Comparison of ENCODE assay signal across 17 mouse cellular contexts in the genomic region with DNA sequence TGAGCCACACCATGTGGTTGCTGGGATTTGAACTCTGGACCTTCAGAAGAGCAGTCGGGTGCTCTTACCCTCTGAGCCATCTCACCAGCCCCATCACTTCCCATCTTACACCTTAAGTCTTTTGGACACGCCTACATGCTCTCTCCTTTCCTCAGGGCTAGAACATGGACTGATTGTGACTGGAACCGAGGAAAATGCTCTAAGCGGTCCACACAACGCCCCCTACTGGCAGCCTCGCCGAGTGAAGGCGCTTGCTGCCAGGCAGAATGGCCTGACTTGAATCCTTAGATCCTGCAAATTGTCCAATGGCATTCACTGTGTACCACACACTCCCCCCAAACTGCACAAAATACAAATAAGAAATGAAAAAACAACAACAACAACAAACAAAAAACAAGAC. TPM values are rescaled to one million over a fixed set of nuclear protein-coding genes. Genes with fewer than 3 reads are reported as not detected.
DNase-seq lines count a peak whose midpoint lies in the region; ATAC-seq and TF ChIP-seq lines count a peak whose summit lies in the region.
"Had no signal": no experiment of that assay in that cellular context is flagged by ENCODE, and none has a peak within 500 bp of the region (broad histone marks: within the 10 kb centered on the region; RNA-seq: fewer than 3 reads in every experiment).

No protein-coding gene starts in this region.

- no peaks in the 10 kb centered on the region for H3K36me3 ChIP-seq in forebrain, embryonic 10.5 days (replicated peaks)
- no peaks in the 10 kb centered on the region for H3K36me3 ChIP-seq in forebrain, embryonic 13.5 days (ENCODE audit: poor library complexity, severe bottlenecking)
- no peaks in the 10 kb centered on the region for H3K36me3 ChIP-seq in liver, embryonic 14.5 days (replicated peaks; ENCODE audit: control insufficient read depth, insufficient read depth, low read depth)
- H3K36me3 ChIP-seq in liver, embryonic 11.5 days (ENCODE audit: control insufficient read depth, insufficient read depth, low read length) = no peaks in the 10 kb centered on the region
- H3K36me3 ChIP-seq in E14TG2a.4 (ENCODE audit: insufficient read depth, low read length) = no peaks in the 10 kb centered on the region
- H3K36me3 ChIP-seq: heart, embryonic 12.5 days; liver, embryonic 13.5 days had no signal

- TF ChIP-seq CTCF in liver, embryonic 14.5 days (IDR thresholded peaks at IDR 0.05; ENCODE audit: low read depth) = peak; percentile 39
- TF ChIP-seq CTCF in E14TG2a.4 (conservative IDR thresholded peaks at IDR 0.05; ENCODE audit: low read length) = peak; percentile 59

- no peak overlapping the region for H3K27ac ChIP-seq in forebrain, embryonic 10.5 days
- no peak overlapping the region for H3K27ac ChIP-seq in forebrain, embryonic 13.5 days
- H3K27ac ChIP-seq in liver, embryonic 14.5 days = no peak overlapping the region
- H3K27ac ChIP-seq in liver, embryonic 11.5 days (ENCODE audit: low read depth, low read length) = no peak overlapping the region
- H3K27ac ChIP-seq: liver, embryonic 13.5 days had no signal

- peaks cover 8% of the 10 kb centered on the region for H3K4me1 ChIP-seq in forebrain, embryonic 10.5 days
- H3K4me1 ChIP-seq in forebrain, embryonic 13.5 days = no peaks in the 10 kb centered on the region
- no peaks in the 10 kb centered on the region for H3K4me1 ChIP-seq in liver, embryonic 14.5 days (replicated peaks; ENCODE audit: control insufficient read depth in 2 of 2, insufficient read depth in 2 of 2, low read length in 1 of 2)
- no peaks in the 10 kb centered on the region for H3K4me1 ChIP-seq in liver, embryonic 11.5 days (replicated peaks; ENCODE audit: control insufficient read depth, insufficient read depth, low read length)
- H3K4me1 ChIP-seq in E14TG2a.4 (replicated peaks; ENCODE audit: low read depth, low read length) = peaks cover 7% of the 10 kb centered on the region; the same call in 1 of the 2 replicates
- H3K4me1 ChIP-seq: liver, embryonic 13.5 days had no signal

- no peaks in the 10 kb centered on the region for H3K27me3 ChIP-seq in forebrain, embryonic 10.5 days (ENCODE audit: poor library complexity, severe bottlenecking)
- no peaks in the 10 kb centered on the region for H3K27me3 ChIP-seq in forebrain, embryonic 13.5 days
- H3K27me3 ChIP-seq in liver, embryonic 14.5 days (ENCODE audit: control insufficient read depth, insufficient read depth, low read length) = no peaks in the 10 kb centered on the region
- H3K27me3 ChIP-seq in liver, embryonic 11.5 days (replicated peaks; ENCODE audit: control insufficient read depth, insufficient read depth, low read length) = no peaks in the 10 kb centered on the region
- H3K27me3 ChIP-seq in E14TG2a.4 (ENCODE audit: insufficient read depth, low read length) = no peaks in the 10 kb centered on the region
- H3K27me3 ChIP-seq: heart, embryonic 12.5 days; liver, embryonic 13.5 days had no signal

- no peak for ATAC-seq in forebrain, embryonic 13.5 days
- ATAC-seq in liver, embryonic 14.5 days (ENCODE audit: insufficient read depth) = no peak
- ATAC-seq in liver, embryonic 11.5 days (replicated peaks; ENCODE audit: low FRiP score) = no peak
- ATAC-seq in frontal cortex, adult (ENCODE audit: low TSS enrichment) = no peak
- ATAC-seq: inflammation-experienced regulatory T-cells, adult 6 months; lung, postnatal 0 days had no signal

- no peak overlapping the region for H3K9ac ChIP-seq in forebrain, embryonic 13.5 days
- no peak overlapping the region for H3K9ac ChIP-seq in liver, embryonic 14.5 days (replicated peaks)
- H3K9ac ChIP-seq in liver, embryonic 11.5 days (ENCODE audit: low read depth, low read length) = no peak overlapping the region
- H3K9ac ChIP-seq: heart, embryonic 12.5 days; liver, embryonic 13.5 days had no signal

- DNase-seq in forebrain, embryonic 10.5 days (ENCODE audit: extremely low spot score, low spot score) = peak; percentile 10
- DNase-seq in liver, embryonic 14.5 days (ENCODE audit: low read depth in 3 of 3, low spot score in 3 of 3) = no peak
- no peak for DNase-seq in liver, embryonic 11.5 days (ENCODE audit: low spot score)
- DNase-seq in WW6 (ENCODE audit: low read depth, low spot score) = peak; percentile 33
- no peak for DNase-seq in ovary, postnatal 10 days (ENCODE audit: low spot score)
- DNase-seq: cerebellum, adult 9-10 months; gastrocnemius, postnatal 36 days; liver, embryonic 13.5 days; midbrain, embryonic 14.5 days; right cerebral cortex, adult 18-20 months had no signal

- no peak for TF ChIP-seq EP300 in liver, embryonic 14.5 days (IDR thresholded peaks at IDR 0.05; ENCODE audit: low read depth)

- H3K4me3 ChIP-seq in forebrain, embryonic 10.5 days = no peak overlapping the region
- no peak overlapping the region for H3K4me3 ChIP-seq in forebrain, embryonic 13.5 days
- H3K4me3 ChIP-seq in liver, embryonic 14.5 days (ENCODE audit: insufficient read depth in 1 of 2, low read depth in 2 of 2, low read length in 2 of 2) = no peak overlapping the region
- H3K4me3 ChIP-seq in liver, embryonic 11.5 days (ENCODE audit: low read depth, low read length) = no peak overlapping the region
- H3K4me3 ChIP-seq in E14TG2a.4 (replicated peaks; ENCODE audit: low read length) = no peak overlapping the region
- H3K4me3 ChIP-seq: heart, embryonic 12.5 days; liver, embryonic 13.5 days had no signal

- 77% methylated on average over 8 of the region's 8 CpGs for WGBS in forebrain, embryonic 10.5 days
- 77% methylated on average over 8 of the region's 8 CpGs for WGBS in forebrain, embryonic 13.5 days
- WGBS in liver, embryonic 14.5 days (ENCODE audit: insufficient replicate concordance) = 51% methylated on average over 8 of the region's 8 CpGs
- 66% methylated on average over 8 of the region's 8 CpGs for WGBS in liver, embryonic 11.5 days

- no peak overlapping the region for H3K4me2 ChIP-seq in forebrain, embryonic 13.5 days
- H3K4me2 ChIP-seq in liver, embryonic 14.5 days (ENCODE audit: low read depth) = no peak overlapping the region
- no peak overlapping the region for H3K4me2 ChIP-seq in liver, embryonic 11.5 days
- H3K4me2 ChIP-seq: heart, embryonic 12.5 days; liver, embryonic 13.5 days had no signal

- H3K9me3 ChIP-seq in forebrain, embryonic 10.5 days = no peaks in the 10 kb centered on the region
- H3K9me3 ChIP-seq in forebrain, embryonic 13.5 days (replicated peaks) = no peaks in the 10 kb centered on the region
- H3K9me3 ChIP-seq in liver, embryonic 14.5 days (ENCODE audit: control insufficient read depth, low read length) = no peaks in the 10 kb centered on the region
- H3K9me3 ChIP-seq in liver, embryonic 11.5 days (ENCODE audit: control insufficient read depth, low read length) = no peaks in the 10 kb centered on the region
- H3K9me3 ChIP-seq in E14TG2a.4 (ENCODE audit: low read length) = no peaks in the 10 kb centered on the region
- H3K9me3 ChIP-seq: liver, embryonic 13.5 days had no signal

RNA-seq across cellular contexts. Expression of a gene that starts 19.3 kb away (rescaled TPM):
- polyA plus RNA-seq in forebrain, embryonic 10.5 days (2016; fragmentation: Nextera tagmentation; extraction: Ambion mirVana) = not detected in 2 replicates
- polyA plus RNA-seq in forebrain, embryonic 13.5 days (2015; fragmentation: Nextera tagmentation; extraction: Ambion mirVana) = not detected in 2 replicates
- not detected in 2 replicates for polyA plus RNA-seq in liver, embryonic 14.5 days (2012; rRNA removed)
- not detected in 2 replicates for polyA plus RNA-seq in liver, embryonic 14.5 days (2014; fragmentation: Nextera tagmentation; extraction: Ambion mirVana)
- polyA plus RNA-seq in liver, embryonic 11.5 days (2014; fragmentation: Nextera tagmentation; extraction: Ambion mirVana) = not detected in 2 replicates
- polyA plus RNA-seq: inflammation-experienced regulatory T-cells, adult 6 months; liver, embryonic 13.5 days; midbrain, embryonic 14.5 days; small intestine, adult 2 months had no signal

RNA-seq across cellular contexts. Expression of a gene that starts 49.9 kb away (rescaled TPM):
- polyA plus RNA-seq in forebrain, embryonic 10.5 days (2016; fragmentation: Nextera tagmentation; extraction: Ambion mirVana) = 30.3 and 31.6 TPM in 2 replicates
- 28.8 and 29.4 TPM in 2 replicates for polyA plus RNA-seq in forebrain, embryonic 13.5 days (2015; fragmentation: Nextera tagmentation; extraction: Ambion mirVana)
- polyA plus RNA-seq in liver, embryonic 14.5 days (2012; rRNA removed) = 13.1 and 13.9 TPM in 2 replicates
- polyA plus RNA-seq in liver, embryonic 14.5 days (2014; fragmentation: Nextera tagmentation; extraction: Ambion mirVana) = 6.5 and 7.3 TPM in 2 replicates
- 31.4 and 32.6 TPM in 2 replicates for polyA plus RNA-seq in liver, embryonic 11.5 days (2014; fragmentation: Nextera tagmentation; extraction: Ambion mirVana)

Comparison
In these comparisons a context has a peak if more than half of its experiments do, and no peak if none do; other contexts are left out.
1. DNase-seq: peak in forebrain, embryonic 10.5 days (single experiment) and WW6 (single experiment); none in liver, embryonic 14.5 days (0 of 3), liver, embryonic 11.5 days (single experiment) and ovary, postnatal 10 days (single experiment).